Mouse (Mus musculus) erythroblast, embryonic 14.5 days (primary cell): ENCODE measurements around the gene Dst. TPM values are rescaled to one million over a fixed set of nuclear protein-coding genes. Genes with fewer than 3 reads are reported as not detected.

ENCODE experiments used
- H3K27me3 ChIP-seq: 2 replicates; pipeline ENCODE4 v1.6.1; 2012; ENCODE audit warnings: inconsistent platforms; ENCODE audit not compliant: control insufficient read depth
- H3K36me3 ChIP-seq: 2 replicates; pipeline ENCODE4 v1.6.1; 2012; ENCODE audit warnings: mild to moderate bottlenecking, inconsistent platforms; ENCODE audit not compliant: control insufficient read depth
- H3K4me1 ChIP-seq: 2 replicates; pipeline ENCODE4 v1.6.1; 2012; ENCODE audit warnings: inconsistent platforms; ENCODE audit not compliant: control insufficient read depth
- H3K4me3 ChIP-seq: replicated peaks from 2 replicates; pipeline ENCODE3; 2012; ENCODE audit warnings: moderate library complexity, mild to moderate bottlenecking, inconsistent platforms
- H3K9me3 ChIP-seq: 2 replicates; pipeline ENCODE4 v1.6.1; 2012; ENCODE audit warnings: low read length, inconsistent platforms, mixed read lengths; ENCODE audit not compliant: control insufficient read depth
- GATA1 ChIP-seq: IDR thresholded peaks from 2 replicates; pipeline ENCODE4 v1.6.1; 2012; ENCODE audit warnings: low read length, inconsistent platforms, mixed read lengths
- TAL1 ChIP-seq: IDR thresholded peaks from 3 replicates; pipeline ENCODE4 v1.6.1; 2012; ENCODE audit warnings: low read length, inconsistent platforms, mixed read lengths
- polyA plus RNA-seq: library from polyadenylated mRNA; stranded (reverse); fragments of >175 nt; gene quantifications from 2 replicates; pipeline ENCODE4 v1.2.3, GENCODE M21; 2012

Dst gene
- polyA plus RNA-seq, 1 experiment: 1.5 TPM

DNA sequence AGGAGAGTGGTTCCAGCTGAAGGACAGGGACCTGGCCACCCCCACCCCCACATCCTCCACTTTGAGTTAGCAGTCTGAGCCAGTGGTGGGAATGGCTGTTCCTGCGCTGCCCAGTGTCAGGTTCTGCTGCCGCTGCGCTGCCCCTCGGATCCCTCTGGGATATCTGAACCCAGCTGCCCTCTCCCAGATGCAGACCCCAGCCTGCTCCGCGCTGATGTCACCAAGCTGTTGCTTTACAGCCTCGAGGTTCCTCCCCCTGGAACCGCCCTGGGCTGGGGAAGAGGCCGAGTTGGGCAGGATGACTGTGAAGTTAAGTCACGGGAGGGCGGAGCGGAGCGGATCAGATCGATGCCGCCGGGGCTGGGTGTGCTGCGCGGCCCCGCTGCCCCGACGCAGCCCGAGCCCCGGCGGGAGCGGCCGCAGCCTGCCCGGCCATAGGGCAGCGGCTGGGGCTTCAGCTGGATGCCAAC, 328.3 kb downstream of the Dst start:
- peak overlapping the region; percentile 65 for H3K4me3 ChIP-seq

DNA sequence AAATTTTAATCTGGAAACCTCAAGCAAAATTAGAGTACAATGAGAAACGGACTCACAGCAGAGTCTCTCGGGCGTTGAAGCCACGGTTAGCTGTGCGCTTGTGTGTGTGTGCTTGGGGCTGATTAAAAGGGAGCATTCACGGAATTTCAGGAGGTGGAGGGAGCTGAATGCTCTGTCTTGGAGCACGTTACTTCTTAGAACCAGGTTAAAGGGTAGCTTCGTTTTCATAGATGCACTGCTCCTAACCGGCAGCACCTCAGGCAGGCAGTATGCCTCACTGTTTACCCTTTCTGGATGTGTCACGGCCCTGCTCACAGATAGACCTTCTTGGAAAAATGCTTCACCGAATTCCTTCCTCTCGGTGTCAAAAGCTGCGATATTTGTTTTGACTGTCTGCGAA, 329.2 kb downstream of the Dst start:
- H3K4me3 ChIP-seq: peak overlapping the region; percentile 65
- peaks cover 3% of the 10 kb centered on the region; the same call in 1 of the 2 replicates for H3K36me3 ChIP-seq
- no peak for TF ChIP-seq GATA1
- TF ChIP-seq TAL1: no peak
- peaks cover 21% of the 10 kb centered on the region for H3K4me1 ChIP-seq
- no peaks in the 10 kb centered on the region for H3K9me3 ChIP-seq
- peaks cover 8% of the 10 kb centered on the region for H3K27me3 ChIP-seq

More for the DNA sequence above, 328.3 kb downstream of the Dst start:
- no peak for TF ChIP-seq GATA1
- no peak for TF ChIP-seq TAL1
- peaks cover 21% of the 10 kb centered on the region for H3K4me1 ChIP-seq
- no peaks in the 10 kb centered on the region for H3K9me3 ChIP-seq
- H3K27me3 ChIP-seq: peaks cover 8% of the 10 kb centered on the region
- no peaks in the 10 kb centered on the region for H3K36me3 ChIP-seq

DNA sequence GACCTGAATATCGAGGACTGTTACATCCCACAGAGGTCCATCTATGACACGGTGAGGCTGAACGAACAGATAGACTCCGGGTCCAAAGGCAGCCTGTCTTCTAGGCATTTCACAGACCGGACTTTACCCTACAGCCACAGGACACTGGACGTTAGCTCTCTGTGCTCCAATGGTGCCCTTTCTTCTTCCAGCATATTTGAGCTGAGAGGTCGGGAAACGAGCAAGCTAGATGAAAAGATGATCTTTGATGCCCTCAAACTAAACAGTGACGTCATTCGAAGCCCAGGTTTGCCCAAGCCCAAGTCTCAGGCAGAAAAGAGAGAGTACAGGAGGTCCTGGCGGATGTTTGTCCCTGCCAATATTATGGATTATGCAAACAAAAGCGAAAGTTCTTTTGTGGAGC, 329.7 kb downstream of the Dst start:
- H3K4me3 ChIP-seq: peak overlapping the region; percentile 65
- no peaks in the 10 kb centered on the region for H3K9me3 ChIP-seq
- H3K27me3 ChIP-seq: peaks cover 8% of the 10 kb centered on the region
- H3K4me1 ChIP-seq: peaks cover 21% of the 10 kb centered on the region
- peaks cover 4% of the 10 kb centered on the region for H3K36me3 ChIP-seq
- TF ChIP-seq TAL1 (no peak), GATA1 (no peak)

DNA sequence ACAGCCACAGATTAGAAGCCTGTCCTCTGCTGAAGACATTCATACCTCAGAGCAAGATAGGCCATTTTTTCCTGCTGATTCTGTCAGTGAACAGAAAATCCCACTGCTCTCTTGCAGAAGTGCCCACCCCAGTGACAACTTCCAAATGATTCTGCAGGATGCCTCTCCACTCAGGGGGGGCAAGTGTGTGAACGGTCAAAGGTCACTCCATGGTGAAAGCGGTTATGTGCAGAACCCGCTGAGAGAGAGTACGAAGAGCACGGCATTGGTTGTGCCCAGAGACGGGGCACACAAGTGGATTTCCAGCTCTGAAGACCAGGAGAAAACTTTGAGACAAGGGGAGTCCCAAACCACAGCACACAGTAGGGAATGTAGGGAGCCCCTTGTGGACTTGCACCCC, 330.2 kb downstream of the Dst start:
- Histone ChIP-seq H3K4me1 (peaks cover 21% of the 10 kb centered on the region), H3K9me3 (no peaks in the 10 kb centered on the region), H3K27me3 (peaks cover 8% of the 10 kb centered on the region), H3K36me3 (peaks cover 10% of the 10 kb centered on the region), H3K4me3 (no peak overlapping the region)
- TF ChIP-seq GATA1: no peak
- TF ChIP-seq TAL1: no peak

DNA sequence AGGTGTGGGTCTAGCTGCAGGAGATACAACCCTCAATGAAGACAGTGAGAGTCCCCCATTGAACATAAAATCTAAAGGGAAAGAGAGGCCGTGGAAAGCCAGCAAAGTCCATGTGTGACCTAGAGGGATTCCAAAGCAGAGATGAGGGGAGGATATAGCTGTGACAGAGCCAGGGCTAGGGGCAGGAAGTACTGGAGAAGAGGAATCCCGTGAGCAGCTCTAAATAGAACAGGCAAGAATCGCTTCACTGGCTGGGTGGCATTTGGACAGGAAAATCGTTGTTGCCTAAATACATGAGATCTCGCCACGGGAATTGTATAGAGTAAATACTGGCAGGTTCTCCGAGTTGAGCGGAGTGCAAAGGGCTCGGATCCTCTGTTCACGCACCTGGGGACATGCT, 336.7 kb downstream of the Dst start:
- no peaks in the 10 kb centered on the region for H3K4me1 ChIP-seq
- no peaks in the 10 kb centered on the region for H3K9me3 ChIP-seq

DNA sequence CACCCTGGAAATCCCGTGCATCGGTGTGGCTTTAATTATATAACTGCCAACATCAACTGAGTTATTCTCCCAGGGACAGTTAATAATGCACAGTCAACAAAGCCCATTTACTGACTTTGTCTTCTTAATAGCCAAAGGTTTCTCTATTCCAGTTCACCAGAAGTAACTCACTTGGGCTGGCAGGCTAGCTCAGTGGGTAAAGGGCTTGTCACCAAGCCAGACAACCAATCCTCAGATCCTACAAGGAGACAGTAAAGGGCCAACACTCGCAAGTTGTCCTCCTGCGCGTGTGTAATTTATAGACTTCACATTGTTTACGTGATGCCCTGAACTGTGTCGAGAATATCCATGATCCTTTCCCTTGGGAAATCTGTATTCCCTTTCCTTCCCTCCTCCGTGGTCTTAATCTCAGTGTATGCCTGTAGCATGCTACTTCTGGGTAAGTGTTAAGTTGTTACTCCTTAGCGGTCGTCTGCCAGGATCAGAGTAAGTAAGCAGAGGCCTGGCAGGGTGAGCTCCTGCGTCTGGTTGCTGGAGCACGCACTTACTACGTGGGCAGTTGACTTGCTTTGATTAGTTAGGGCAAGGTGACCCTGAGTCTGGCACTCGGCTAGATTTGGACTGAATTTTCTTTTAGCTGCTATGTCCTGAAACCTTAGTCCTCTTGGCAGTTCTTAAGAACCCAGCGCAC, 338.1 kb downstream of the Dst start:
- Histone ChIP-seq H3K27me3 (no peaks in the 10 kb centered on the region), H3K4me3 (no peak overlapping the region), H3K4me1 (no peaks in the 10 kb centered on the region), H3K36me3 (peaks cover 39% of the 10 kb centered on the region), H3K9me3 (no peaks in the 10 kb centered on the region)
- TF ChIP-seq TAL1 (no peak), GATA1 (no peak)

More for the DNA sequence above, 336.7 kb downstream of the Dst start:
- H3K4me3 ChIP-seq: no peak overlapping the region
- H3K27me3 ChIP-seq: no peaks in the 10 kb centered on the region
- H3K36me3 ChIP-seq: peaks cover 36% of the 10 kb centered on the region
- TF ChIP-seq TAL1: no peak
- no peak for TF ChIP-seq GATA1

DNA sequence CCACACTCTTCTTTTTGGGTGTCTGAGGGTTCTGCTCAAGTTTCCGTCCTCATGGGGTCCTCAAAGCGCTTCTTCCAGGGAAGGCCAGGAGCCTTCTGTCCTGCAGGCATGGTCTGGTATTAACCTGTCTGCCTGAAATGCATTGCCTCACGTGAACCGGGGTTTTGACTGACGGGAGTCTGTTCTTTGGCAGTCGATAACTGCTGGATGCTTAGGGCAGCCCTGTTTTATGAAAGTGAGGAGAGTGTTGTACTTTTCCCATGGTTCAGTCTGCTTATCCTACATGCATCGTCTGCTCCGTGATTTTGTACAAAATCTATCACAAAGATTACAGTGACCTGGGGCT, 338.6 kb downstream of the Dst start:
- H3K27me3 ChIP-seq: no peaks in the 10 kb centered on the region
- peaks cover 39% of the 10 kb centered on the region for H3K36me3 ChIP-seq
- no peaks in the 10 kb centered on the region for H3K9me3 ChIP-seq
- H3K4me3 ChIP-seq: no peak overlapping the region
- no peaks in the 10 kb centered on the region for H3K4me1 ChIP-seq
- no peak for TF ChIP-seq GATA1
- TF ChIP-seq TAL1: no peak

DNA sequence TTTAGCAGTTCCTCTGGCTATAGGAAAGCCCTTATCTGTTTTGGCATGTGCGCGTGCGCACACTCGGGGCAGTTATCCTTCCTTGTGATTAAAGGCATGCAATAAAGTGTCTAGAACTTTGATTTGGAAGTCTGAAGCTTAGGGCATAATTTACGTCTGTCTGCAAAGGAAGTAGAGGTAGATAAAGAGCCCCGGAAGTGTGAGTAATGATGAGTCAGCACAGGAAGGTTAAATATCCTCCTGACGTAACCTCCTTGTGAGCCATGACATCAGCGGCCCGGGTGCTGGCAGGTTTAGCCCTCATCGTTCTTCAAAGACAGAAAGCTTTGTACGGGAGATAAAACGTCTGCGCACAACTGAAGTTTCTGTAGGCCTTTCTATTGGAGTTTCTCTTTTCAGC, 343.1 kb downstream of the Dst start:
- no peak for TF ChIP-seq TAL1
- Histone ChIP-seq H3K4me3 (no peak overlapping the region), H3K36me3 (peaks cover 37% of the 10 kb centered on the region), H3K4me1 (no peaks in the 10 kb centered on the region), H3K27me3 (no peaks in the 10 kb centered on the region), H3K9me3 (no peaks in the 10 kb centered on the region)

DNA sequence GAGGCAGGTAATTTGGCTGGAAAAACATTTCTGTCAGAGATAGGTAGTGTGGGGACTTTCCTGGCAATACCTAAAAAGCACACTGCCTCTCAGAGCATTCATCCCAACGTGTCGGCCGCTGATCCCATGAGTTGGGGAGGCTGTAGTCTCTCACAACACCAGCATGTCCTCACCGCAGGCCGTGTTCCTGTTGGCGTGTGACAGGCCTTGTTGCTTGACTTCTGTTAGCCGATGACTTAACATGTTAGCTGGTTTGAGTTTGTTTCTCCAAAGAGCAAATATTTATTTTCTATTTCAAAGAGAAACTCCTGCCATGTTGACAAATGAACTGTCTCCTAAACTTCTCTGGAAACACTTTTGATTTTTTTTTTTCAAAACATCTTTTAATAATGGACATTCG, 344.2 kb downstream of the Dst start:
- peaks cover 42% of the 10 kb centered on the region for H3K36me3 ChIP-seq
- no peaks in the 10 kb centered on the region for H3K4me1 ChIP-seq
- no peak overlapping the region for H3K4me3 ChIP-seq
- TF ChIP-seq GATA1 (no peak), TAL1 (no peak)
- H3K9me3 ChIP-seq: no peaks in the 10 kb centered on the region
- no peaks in the 10 kb centered on the region for H3K27me3 ChIP-seq

DNA sequence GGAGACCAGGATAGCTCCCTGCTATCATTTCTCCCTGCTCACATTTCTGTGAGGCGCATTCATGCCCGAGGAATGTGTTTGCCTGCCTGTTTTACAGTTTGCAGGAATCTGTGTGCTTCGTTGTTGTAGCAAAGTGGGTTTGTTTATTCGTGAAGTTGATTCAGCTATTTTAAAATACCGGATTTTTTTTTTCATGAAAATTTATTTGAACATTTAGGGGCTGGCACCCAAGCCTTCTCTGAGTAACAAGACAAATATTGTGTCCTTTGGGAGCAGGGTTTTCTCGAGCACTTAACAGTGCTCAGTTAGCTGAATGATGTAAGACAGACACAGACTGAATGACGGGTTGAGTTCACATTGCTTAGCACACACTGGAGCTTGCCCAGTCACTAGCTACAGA, 345.9 kb downstream of the Dst start:
- peaks cover 43% of the 10 kb centered on the region for H3K36me3 ChIP-seq
- no peak overlapping the region for H3K4me3 ChIP-seq
- H3K27me3 ChIP-seq: no peaks in the 10 kb centered on the region
- no peak for TF ChIP-seq GATA1
- no peaks in the 10 kb centered on the region for H3K4me1 ChIP-seq
- H3K9me3 ChIP-seq: no peaks in the 10 kb centered on the region
